Mouse (Mus musculus): Measurements from ENCODE around the gene Hnrnpd. TPM values are rescaled to one million over a fixed set of nuclear protein-coding genes. Genes with fewer than 3 reads are reported as not detected.

The Hnrnpd gene
- 378 and 387 TPM in 2 replicates for total RNA-seq (2015)
- 92.7 and 143 TPM in 2 replicates for total RNA-seq (2017)

GRCm38 (mm10) chr5:99978699-99979442, at the start of gene Hnrnpd, which contains the start of gene 4930524J08Rik:
TSS of gene Hnrnpd (minus strand) at chr5:99978938.
TSS of gene 4930524J08Rik (plus strand) at chr5:99979061.
- peak; percentile 75 for ATAC-seq (replicated peaks; ENCODE audit: poor library complexity)

- peak; percentile 71 for ATAC-seq (replicated peaks; ENCODE audit: poor library complexity)
Measured at GRCm38 (mm10) chr5:100024868-100025267, 46.1 kb upstream of the Hnrnpd start.

- ATAC-seq (replicated peaks; ENCODE audit: poor library complexity): no peak
Measured at GRCm38 (mm10) chr5:100024403-100024802, 45.7 kb upstream of the Hnrnpd start.

GRCm38 (mm10) chr5:100020089-100020488, 41.4 kb upstream of the Hnrnpd start:
- peak; percentile 52 for ATAC-seq (replicated peaks; ENCODE audit: poor library complexity)

GRCm38 (mm10) chr5:100012599-100012998, 33.9 kb upstream of the Hnrnpd start:
- no peak for ATAC-seq (replicated peaks; ENCODE audit: poor library complexity)

- no peak for ATAC-seq (replicated peaks; ENCODE audit: poor library complexity)
Measured at GRCm38 (mm10) chr5:100008485-100008884, 29.7 kb upstream of the Hnrnpd start.

- peak; percentile 33; the same call in 1 of the 2 replicates for ATAC-seq (replicated peaks; ENCODE audit: poor library complexity)
Measured at GRCm38 (mm10) chr5:100007040-100007375, 28.3 kb upstream of the Hnrnpd start.

GRCm38 (mm10) chr5:100006324-100007039, 27.7 kb upstream of the Hnrnpd start:
- ATAC-seq (replicated peaks; ENCODE audit: poor library complexity): peak; percentile 42

- no peak for ATAC-seq (replicated peaks; ENCODE audit: poor library complexity)
Measured at GRCm38 (mm10) chr5:100005896-100006295, 27.2 kb upstream of the Hnrnpd start.

GRCm38 (mm10) chr5:100005431-100005830, 26.7 kb upstream of the Hnrnpd start:
- peak; percentile 88 for ATAC-seq (replicated peaks; ENCODE audit: poor library complexity)

- peak; percentile 33; the same call in 1 of the 2 replicates for ATAC-seq (replicated peaks; ENCODE audit: poor library complexity)
Measured at GRCm38 (mm10) chr5:100003895-100004294, 25.2 kb upstream of the Hnrnpd start.

GRCm38 (mm10) chr5:100000500-100000899, 21.8 kb upstream of the Hnrnpd start:
- ATAC-seq (replicated peaks; ENCODE audit: poor library complexity): no peak

- ATAC-seq (replicated peaks; ENCODE audit: poor library complexity): peak; percentile 76
Measured at GRCm38 (mm10) chr5:100000048-100000447, 21.3 kb upstream of the Hnrnpd start.

GRCm38 (mm10) chr5:99994680-99995079, 15.9 kb upstream of the Hnrnpd start:
- ATAC-seq (replicated peaks; ENCODE audit: poor library complexity): no peak

GRCm38 (mm10) chr5:99994166-99994565, 15.4 kb upstream of the Hnrnpd start:
- ATAC-seq (replicated peaks; ENCODE audit: poor library complexity): no peak

- ATAC-seq (replicated peaks; ENCODE audit: poor library complexity): peak; percentile 12
Measured at GRCm38 (mm10) chr5:99983452-99984061, 4.8 kb upstream of the Hnrnpd start.

- peak; percentile 64 for ATAC-seq (replicated peaks; ENCODE audit: poor library complexity)
Measured at GRCm38 (mm10) chr5:99977516-99978301, 1.0 kb downstream of the Hnrnpd start.

- no peak for ATAC-seq (replicated peaks; ENCODE audit: poor library complexity)
Measured at GRCm38 (mm10) chr5:99976334-99976955, 2.3 kb downstream of the Hnrnpd start.

- ATAC-seq (replicated peaks; ENCODE audit: poor library complexity): no peak
Measured at GRCm38 (mm10) chr5:99975776-99976175, 3.0 kb downstream of the Hnrnpd start.

- ATAC-seq (replicated peaks; ENCODE audit: poor library complexity): no peak
Measured at GRCm38 (mm10) chr5:99975061-99975460, 3.7 kb downstream of the Hnrnpd start.
